Mouse (Mus musculus) bone marrow, adult 2 months (tissue): ENCODE measurements around the gene Lepr.

Source experiments
- CTCF ChIP-seq: fragments of 200-500 bp; IDR thresholded peaks from 2 replicates; pipeline ENCODE4 v1.5.1; 2011; ENCODE audit warnings: low read length, control low read depth; ENCODE audit not compliant: control insufficient read depth, insufficient read depth
- POLR2A ChIP-seq: fragments of 200-500 bp; IDR thresholded peaks from 2 replicates; pipeline ENCODE4 v1.6.1; 2011; ENCODE audit warnings: low read depth, mild to moderate bottlenecking, control low read depth, low read length, borderline replicate concordance; ENCODE audit not compliant: control insufficient read depth

- no peak for TF ChIP-seq POLR2A
- no peak for TF ChIP-seq CTCF
Observed at GRCm38 (mm10) chr4:101689241-101689640, 28.0 kb upstream of the Lepr start.
